Mouse (Mus musculus) kidney, adult 2 months (tissue): ENCODE data around the gene Csrnp2. TPM values are rescaled to one million over a fixed set of nuclear protein-coding genes. Genes with fewer than 3 reads are reported as not detected.

Experiments used
- DNase-seq: peaks from one replicate; pipeline ENCODE4 v3.0.0; 2021
- H3K27ac ChIP-seq: fragments of 200-500 bp; 2 replicates; pipeline ENCODE4 v1.5.1; 2012; ENCODE audit warnings: low read depth, low read length, control low read depth, inconsistent platforms; ENCODE audit not compliant: insufficient read depth
- H3K27me3 ChIP-seq: fragments of 200-500 bp; replicated peaks from 2 replicates; pipeline ENCODE4 v1.6.1; 2012; ENCODE audit warnings: mild to moderate bottlenecking, moderate library complexity, low read length, inconsistent platforms; ENCODE audit not compliant: control insufficient read depth, insufficient read depth
- H3K36me3 ChIP-seq: fragments of 200-500 bp; 2 replicates; pipeline ENCODE4 v1.6.1; 2012; ENCODE audit warnings: mild to moderate bottlenecking, moderate library complexity, low read length, inconsistent platforms; ENCODE audit not compliant: control insufficient read depth, insufficient read depth
- H3K4me1 ChIP-seq: fragments of 200-500 bp; 2 replicates; pipeline ENCODE4 v1.6.1; 2011; ENCODE audit warnings: low read length; ENCODE audit not compliant: control insufficient read depth, insufficient read depth
- H3K4me3 ChIP-seq: fragments of 200-500 bp; 2 replicates; pipeline ENCODE4 v1.5.1; 2011; ENCODE audit warnings: mild to moderate bottlenecking, low read depth, low read length, control low read depth; ENCODE audit not compliant: insufficient read depth
- CTCF ChIP-seq: fragments of 200-500 bp; conservative IDR thresholded peaks from 2 replicates; pipeline ENCODE4 v1.5.1; 2011; ENCODE audit warnings: low read depth, mild to moderate bottlenecking, control low read depth, low read length, moderate library complexity, mixed read lengths; ENCODE audit not compliant: insufficient read depth, insufficient read length
- POLR2A ChIP-seq: fragments of 200-500 bp; IDR thresholded peaks from one replicate; pipeline ENCODE4 v1.6.1; 2011; ENCODE audit warnings: low read depth, low read length, control low read depth
- WGBS: fragments of 180-500 bp; shearing (Covaris S2); methylation state at CpG from one replicate; pipeline ENCODE4 v1.1.7; 2018; 5-methylcytosine and 5-hydroxymethylcytosine counted together
- polyA plus RNA-seq: library from polyadenylated mRNA; depleted of rRNA; stranded (reverse); fragments of >200 nt; gene quantifications from 2 replicates; pipeline ENCODE4 v1.2.3, GENCODE M21; 2012; rRNA removed

Gene Csrnp2
- polyA plus RNA-seq, 1 experiment: 2.7 TPM

- H3K4me1 ChIP-seq: no peaks in the 10 kb centered on the region
- H3K27ac ChIP-seq: no peak overlapping the region
- H3K36me3 ChIP-seq: no peaks in the 10 kb centered on the region
- DNase-seq: no peak
- WGBS: 81% methylated on average over 4 of the region's 4 CpGs
- no peak overlapping the region for H3K4me3 ChIP-seq
- H3K27me3 ChIP-seq: no peaks in the 10 kb centered on the region
- TF ChIP-seq CTCF (no peak), POLR2A (no peak)
These were observed 59.2 kb downstream of the Csrnp2 start for GRCm38 (mm10) chr15:100436112-100436511.

- no peaks in the 10 kb centered on the region for H3K27me3 ChIP-seq
- H3K27ac ChIP-seq: no peak overlapping the region
- WGBS: 79% methylated on average over 4 of the region's 4 CpGs
- no peak for DNase-seq
- no peak overlapping the region for H3K4me3 ChIP-seq
- no peaks in the 10 kb centered on the region for H3K36me3 ChIP-seq
- peaks cover 6% of the 10 kb centered on the region; the same call in 1 of the 2 replicates for H3K4me1 ChIP-seq
- TF ChIP-seq POLR2A (no peak), CTCF (no peak)
These were observed 62.1 kb downstream of the Csrnp2 start for GRCm38 (mm10) chr15:100433234-100433633.

- peak; percentile 77 for DNase-seq
These were observed 65.2 kb downstream of the Csrnp2 start for GRCm38 (mm10) chr15:100429959-100430565.

More at GRCm38 (mm10) chr15:100429959-100430565, 65.2 kb downstream of the Csrnp2 start:
- H3K36me3 ChIP-seq: no peaks in the 10 kb centered on the region
- H3K4me3 ChIP-seq: no peak overlapping the region
- H3K4me1 ChIP-seq: peaks cover 6% of the 10 kb centered on the region; the same call in 1 of the 2 replicates
- WGBS: 49% methylated on average over 11 of the region's 11 CpGs
- H3K27me3 ChIP-seq: no peaks in the 10 kb centered on the region
- TF ChIP-seq CTCF: no peak
- TF ChIP-seq POLR2A: no peak
- no peak overlapping the region for H3K27ac ChIP-seq

Other genes starting within 250 kb of the Csrnp2 start
- gene Tmprss12, start 214.7 kb downstream of the Csrnp2 start, polyA plus RNA-seq: 0.14 TPM in 1 of 2 replicates, not detected in the other
- gene Mettl7a1, start 191.3 kb downstream of the Csrnp2 start, polyA plus RNA-seq: 370 and 430 TPM in 2 replicates
- 0.11 and 0.15 TPM in 2 replicates for gene Mettl7a3, start 160.6 kb downstream of the Csrnp2 start, polyA plus RNA-seq
- gene Methig1, start 142.3 kb downstream of the Csrnp2 start, polyA plus RNA-seq: 16.5 and 16.6 TPM in 2 replicates
- 74.0 and 96.6 TPM in 2 replicates for gene Mettl7a2, start 142.3 kb downstream of the Csrnp2 start, polyA plus RNA-seq
- gene Higd1c, start 130.9 kb downstream of the Csrnp2 start, polyA plus RNA-seq: 0.97 and 2.0 TPM in 2 replicates
- 1.2 TPM in 2 replicates for gene Gm5475, start 73.3 kb downstream of the Csrnp2 start, polyA plus RNA-seq
- 97.1 and 109 TPM in 2 replicates for gene Slc11a2, start 70.4 kb downstream of the Csrnp2 start, polyA plus RNA-seq
- 79.0 and 79.8 TPM in 2 replicates for gene Letmd1, start 26.5 kb downstream of the Csrnp2 start, polyA plus RNA-seq
- gene Tfcp2, start 56.5 kb upstream of the Csrnp2 start, polyA plus RNA-seq: 18.7 and 20.6 TPM in 2 replicates
- 28.5 and 30.4 TPM in 2 replicates for gene Pou6f1, start 104.5 kb upstream of the Csrnp2 start, polyA plus RNA-seq
- 578 and 812 TPM in 2 replicates for gene Dazap2, start 119.9 kb upstream of the Csrnp2 start, polyA plus RNA-seq
- 160 and 163 TPM in 2 replicates for gene Smagp, start 141.5 kb upstream of the Csrnp2 start, polyA plus RNA-seq
- 1.7 and 4.7 TPM in 2 replicates for gene Bin2, start 174.1 kb upstream of the Csrnp2 start, polyA plus RNA-seq
- 418 and 456 TPM in 2 replicates for gene Cela1, start 192.4 kb upstream of the Csrnp2 start, polyA plus RNA-seq
- gene Galnt6, start 233.9 kb upstream of the Csrnp2 start, polyA plus RNA-seq: 0.24 and 1.2 TPM in 2 replicates